Mouse (Mus musculus) embryonic facial prominence, embryonic 13.5 days (tissue): ENCODE results near the gene Mpv17l. TPM values are rescaled to one million over a fixed set of nuclear protein-coding genes. Genes with fewer than 3 reads are reported as not detected.
A peak's percentile ranks its signal among the peaks of the same experiment; 100 is the strongest.
"Not testable (repeated sequence)": the region's sequence is repeated elsewhere in the genome, so short reads cannot be mapped to it uniquely, and the experiment has no call there.

Experiments
- ATAC-seq: fragments of 200-750 bp; cut with Nextera tagmentation; 2 replicates; pipeline ENCODE4 v1.8.0; 2017; ENCODE audit warnings: low read depth; ENCODE audit not compliant: insufficient number of reproducible peaks, insufficient read depth, low FRiP score, low TSS enrichment
- H3K27ac ChIP-seq: fragments of 300-500 bp; sonication (generic); 2 replicates; pipeline ENCODE4 v1.5.1; 2015; ENCODE audit warnings: moderate library complexity, mild to moderate bottlenecking, inconsistent platforms
- H3K27me3 ChIP-seq: fragments of 300-500 bp; sonication (generic); 2 replicates; pipeline ENCODE4 v1.6.1; 2015; ENCODE audit warnings: mild to moderate bottlenecking, inconsistent platforms
- H3K36me3 ChIP-seq: fragments of 300-500 bp; sonication (generic); 2 replicates; pipeline ENCODE4 v1.6.1; 2015; ENCODE audit warnings: mild to moderate bottlenecking, inconsistent platforms
- H3K4me1 ChIP-seq: fragments of 300-500 bp; sonication (generic); 2 replicates; pipeline ENCODE4 v1.6.1; 2015; ENCODE audit warnings: inconsistent platforms
- H3K4me2 ChIP-seq: fragments of 300-500 bp; sonication (generic); 2 replicates; pipeline ENCODE4 v1.6.1; 2015; ENCODE audit warnings: moderate library complexity, mild to moderate bottlenecking, inconsistent platforms
- H3K4me3 ChIP-seq: fragments of 300-500 bp; sonication (generic); 2 replicates; pipeline ENCODE4 v1.5.1; 2015; ENCODE audit warnings: mild to moderate bottlenecking, inconsistent platforms
- H3K9ac ChIP-seq: fragments of 300-500 bp; sonication (generic); 2 replicates; pipeline ENCODE4 v1.6.1; 2015; ENCODE audit warnings: mild to moderate bottlenecking, inconsistent platforms
- H3K9me3 ChIP-seq: fragments of 300-500 bp; sonication (generic); 2 replicates; pipeline ENCODE4 v1.6.1; 2016; ENCODE audit warnings: inconsistent platforms
- WGBS: fragments of 180-500 bp; shearing (Covaris S2); methylation state at CpG from one replicate; pipeline ENCODE4 v1.1.7; 2015; ENCODE audit warnings: mixed read lengths; 5-methylcytosine and 5-hydroxymethylcytosine counted together
- polyA plus RNA-seq: library from polyadenylated mRNA; unstranded; fragments of >200 nt; fragmentation: Nextera tagmentation; extraction: Ambion mirVana; gene quantifications from 2 replicates; pipeline ENCODE4 v1.2.1, GENCODE M21; 2015

The Mpv17l gene
- 4.0 and 5.3 TPM in 2 replicates for polyA plus RNA-seq

DNA sequence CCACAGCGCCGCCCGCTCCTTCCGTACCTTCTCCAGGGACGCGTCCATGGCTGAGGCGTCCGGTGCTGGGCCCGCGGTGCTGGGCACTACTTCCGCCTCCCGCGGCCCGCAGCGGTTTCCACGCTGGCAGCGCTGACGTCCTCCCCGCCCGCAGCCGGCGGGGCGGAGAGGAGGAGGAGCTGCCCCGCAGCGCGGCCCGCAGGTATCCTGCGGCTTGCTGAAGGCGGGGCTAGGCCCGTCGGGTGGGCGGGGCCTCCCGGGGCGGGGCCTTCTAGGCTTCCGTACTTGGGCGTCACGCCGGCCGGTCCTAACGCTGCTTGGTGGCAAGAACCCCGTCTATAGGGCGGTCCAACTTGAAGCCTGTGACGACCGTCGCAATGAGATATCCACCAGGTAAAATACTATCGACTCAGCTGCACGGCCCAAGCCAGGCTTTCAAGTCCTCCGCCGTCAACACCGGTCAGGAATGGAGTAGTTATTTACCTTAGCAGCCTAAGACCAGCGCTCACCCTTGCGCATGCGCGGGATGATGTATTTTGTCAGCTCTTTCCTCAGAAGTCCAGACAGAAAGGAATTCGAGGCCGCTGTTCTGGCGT is at the start of gene Mpv17l, which contains the start of gene Pdxdc1:
Gene Mpv17l (plus strand): TSS at position 274 of the 596 bp plus-strand sequence.
Gene Pdxdc1 (minus strand): TSS at position 244 of the 596 bp plus-strand sequence.
- H3K36me3 ChIP-seq: no peaks in the 10 kb centered on the region
- H3K27ac ChIP-seq: peak within 1 kb of the TSS; percentile 89
- peak within 1 kb of the TSS; percentile 93 for H3K9ac ChIP-seq
- peak within 1 kb of the TSS; percentile 94 for H3K4me3 ChIP-seq
- H3K4me1 ChIP-seq: peaks cover 13% of the 10 kb centered on the region
- peak; percentile 93 for ATAC-seq
- no peaks in the 10 kb centered on the region for H3K9me3 ChIP-seq
- under 1% methylated on average over 47 of the region's 57 CpGs for WGBS
- H3K4me2 ChIP-seq: peak within 1 kb of the TSS; percentile 79
- H3K27me3 ChIP-seq: no peaks in the 10 kb centered on the region

DNA sequence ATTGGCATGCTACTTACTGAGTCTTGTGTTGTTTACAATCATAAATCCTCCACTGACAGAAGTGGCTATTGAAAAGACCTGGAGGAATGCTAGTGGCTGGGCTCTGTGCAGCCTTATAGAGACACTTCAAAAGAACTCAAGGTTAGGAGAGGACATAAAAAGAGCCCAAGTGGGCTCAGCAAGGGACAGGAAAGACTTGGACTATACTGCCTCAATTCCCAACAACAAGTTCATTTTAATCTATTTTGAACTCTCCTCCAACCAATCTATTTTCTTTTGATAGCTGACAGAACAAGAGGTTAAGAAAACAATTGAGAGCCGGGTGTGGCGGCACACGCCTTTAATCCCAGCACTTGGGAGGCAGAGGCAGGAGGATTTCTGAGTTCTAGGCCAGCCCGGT is 49.1 kb upstream of the Mpv17l start:
- no peak overlapping the region for H3K4me3 ChIP-seq
- no peaks in the 10 kb centered on the region for H3K4me1 ChIP-seq
- no peak overlapping the region for H3K4me2 ChIP-seq
- H3K9me3 ChIP-seq: no peaks in the 10 kb centered on the region
- 96% methylated on average over 4 of the region's 4 CpGs for WGBS
- ATAC-seq: no peak
- H3K36me3 ChIP-seq: peaks cover 61% of the 10 kb centered on the region
- no peak overlapping the region for H3K9ac ChIP-seq
- H3K27ac ChIP-seq: no peak overlapping the region
- H3K27me3 ChIP-seq: no peaks in the 10 kb centered on the region

DNA sequence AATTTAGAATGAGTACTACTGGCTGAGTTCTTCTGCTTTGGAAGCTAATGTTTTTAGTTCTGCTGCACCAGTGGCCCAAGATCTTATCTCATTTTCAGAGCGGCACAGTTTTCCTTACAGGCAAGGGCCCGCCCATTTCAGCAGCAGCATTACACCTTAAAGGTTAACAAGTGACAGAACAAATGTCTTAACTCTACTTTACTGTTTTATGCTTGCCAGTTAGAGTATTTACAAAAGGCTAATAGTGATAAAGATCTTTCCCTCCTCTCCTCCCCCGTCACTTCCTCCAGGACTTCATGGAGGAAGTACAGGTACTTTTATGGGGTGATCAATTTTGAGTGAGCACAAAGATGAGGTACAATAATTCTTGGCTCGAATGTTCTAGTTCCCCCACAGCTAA is 36.9 kb upstream of the Mpv17l start:
- no peaks in the 10 kb centered on the region for H3K4me1 ChIP-seq
- 67% methylated on average over 4 of the region's 4 CpGs for WGBS
- ATAC-seq: no peak
- no peak overlapping the region for H3K27ac ChIP-seq
- no peaks in the 10 kb centered on the region for H3K9me3 ChIP-seq
- no peak overlapping the region for H3K4me2 ChIP-seq
- H3K36me3 ChIP-seq: peaks cover 46% of the 10 kb centered on the region
- H3K9ac ChIP-seq: no peak overlapping the region
- H3K27me3 ChIP-seq: no peaks in the 10 kb centered on the region
- H3K4me3 ChIP-seq: no peak overlapping the region

DNA sequence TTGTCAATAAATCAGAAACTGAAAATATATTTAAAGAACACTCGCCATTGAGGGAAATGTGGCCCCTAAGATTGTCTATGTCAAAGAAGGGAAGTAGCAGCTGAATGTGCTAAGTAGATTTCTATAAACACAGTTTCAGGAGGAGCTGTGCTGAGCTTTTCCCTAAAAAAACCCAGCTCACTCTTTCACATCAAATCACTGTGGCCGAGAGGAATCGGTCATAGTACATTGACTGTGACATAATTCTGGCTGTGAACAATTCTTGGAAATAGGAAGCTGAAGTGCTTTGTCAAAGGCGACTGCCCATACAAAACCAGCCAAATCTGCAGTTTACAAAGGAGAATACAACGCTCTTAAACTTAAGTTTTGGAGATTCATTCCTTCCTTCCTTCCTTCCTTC is 36.3 kb upstream of the Mpv17l start:
- Histone ChIP-seq H3K27ac (no peak overlapping the region), H3K4me1 (no peaks in the 10 kb centered on the region), H3K4me2 (no peak overlapping the region), H3K36me3 (peaks cover 48% of the 10 kb centered on the region), H3K9me3 (no peaks in the 10 kb centered on the region), H3K27me3 (no peaks in the 10 kb centered on the region), H3K9ac (no peak overlapping the region), H3K4me3 (no peak overlapping the region)
- WGBS: 84% methylated on average over 5 of the region's 5 CpGs
- no peak for ATAC-seq

DNA sequence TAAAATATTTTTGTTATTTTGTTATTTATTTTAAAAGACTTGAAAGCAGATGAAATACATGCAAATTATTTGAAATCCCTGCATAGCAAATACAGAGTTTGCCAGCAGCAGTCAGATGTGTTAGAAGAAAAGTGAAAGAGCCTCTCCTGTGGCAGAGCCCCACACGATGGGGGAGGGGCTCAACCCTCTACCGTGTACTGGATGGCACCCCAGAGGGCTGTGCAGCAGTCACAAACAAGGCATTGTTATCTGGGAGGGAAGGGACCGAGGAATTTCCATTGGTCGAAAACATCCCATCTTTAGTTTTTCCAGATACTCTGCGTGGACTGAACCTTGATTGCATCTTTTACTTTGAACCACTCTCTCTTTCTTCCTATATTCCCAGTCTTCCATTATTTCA is 35.6 kb upstream of the Mpv17l start:
- H3K4me1 ChIP-seq, H3K27ac ChIP-seq, ATAC-seq, H3K9me3 ChIP-seq, H3K4me3 ChIP-seq, H3K27me3 ChIP-seq, H3K9ac ChIP-seq, H3K4me2 ChIP-seq: not testable (repeated sequence)
- H3K36me3 ChIP-seq: peaks cover 55% of the 10 kb centered on the region
- WGBS: 17% methylated on average over 5 of the region's 5 CpGs

DNA sequence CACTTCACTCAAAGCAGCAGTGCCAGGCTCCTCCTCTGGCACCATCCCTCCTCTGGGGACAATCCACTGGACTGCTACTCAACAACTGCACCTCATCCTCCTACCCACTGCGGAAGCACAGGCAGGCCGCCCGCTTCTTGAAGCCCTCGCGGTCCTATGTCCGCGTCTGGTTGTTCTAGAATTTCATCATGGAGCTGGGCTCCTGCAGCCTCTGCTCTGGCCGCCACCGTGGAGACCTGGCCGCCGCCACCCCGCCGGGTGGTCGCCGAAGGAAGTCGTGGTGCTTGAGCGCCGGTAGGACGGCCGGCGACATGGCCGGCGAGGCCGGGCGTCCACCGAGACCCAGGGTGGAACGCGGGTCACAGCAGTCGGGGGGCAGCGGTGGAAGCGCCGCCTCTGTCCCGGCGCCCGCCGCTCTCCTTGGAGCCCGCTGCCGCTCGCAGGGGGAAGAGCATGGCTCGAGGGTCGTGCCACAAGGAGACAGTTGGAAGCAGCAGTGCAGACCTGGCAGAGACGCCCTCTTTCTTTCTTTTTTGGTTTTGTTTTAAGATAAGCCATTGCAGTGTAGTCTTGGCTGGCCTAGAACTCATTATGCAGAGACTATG is 34.9 kb upstream of the Mpv17l start:
- Histone ChIP-seq H3K4me3 (peak overlapping the region; percentile 15; the same call in 1 of the 2 replicates), H3K27me3 (no peaks in the 10 kb centered on the region), H3K9ac (0 out of 2 replicates have a peak overlapping the region, but pooled peaks have one; percentile 22), H3K4me1 (no peaks in the 10 kb centered on the region), H3K9me3 (no peaks in the 10 kb centered on the region), H3K36me3 (peaks cover 49% of the 10 kb centered on the region), H3K4me2 (peak overlapping the region; percentile 41; the same call in 1 of the 2 replicates), H3K27ac (0 out of 2 replicates have a peak overlapping the region, but pooled peaks have one; percentile 22)
- no peak for ATAC-seq
- 10% methylated on average over 42 of the region's 42 CpGs for WGBS

DNA sequence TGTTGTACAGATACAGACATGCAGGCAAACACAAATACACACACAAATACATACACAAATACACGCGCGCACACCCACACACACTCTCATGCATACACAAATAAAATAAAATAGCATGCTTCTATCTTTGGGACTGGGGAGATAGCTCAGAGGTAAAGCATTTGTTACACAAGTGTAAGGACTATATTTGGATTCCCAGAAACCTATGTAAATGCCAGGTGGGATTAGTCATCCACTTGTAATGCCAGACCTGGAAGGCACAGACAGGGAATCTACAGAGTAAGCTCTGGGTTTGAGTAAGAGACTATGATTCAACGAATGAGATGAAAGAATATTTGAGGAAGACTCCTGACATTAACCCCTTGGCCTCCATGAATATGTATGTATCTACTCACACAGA is 27.5 kb upstream of the Mpv17l start:
- Histone ChIP-seq H3K4me3 (no peak overlapping the region), H3K27ac (no peak overlapping the region), H3K36me3 (peaks cover 62% of the 10 kb centered on the region), H3K4me2 (no peak overlapping the region), H3K9ac (no peak overlapping the region), H3K4me1 (no peaks in the 10 kb centered on the region), H3K27me3 (no peaks in the 10 kb centered on the region), H3K9me3 (no peaks in the 10 kb centered on the region)
- no peak for ATAC-seq
- 91% methylated on average over 4 of the region's 4 CpGs for WGBS

DNA sequence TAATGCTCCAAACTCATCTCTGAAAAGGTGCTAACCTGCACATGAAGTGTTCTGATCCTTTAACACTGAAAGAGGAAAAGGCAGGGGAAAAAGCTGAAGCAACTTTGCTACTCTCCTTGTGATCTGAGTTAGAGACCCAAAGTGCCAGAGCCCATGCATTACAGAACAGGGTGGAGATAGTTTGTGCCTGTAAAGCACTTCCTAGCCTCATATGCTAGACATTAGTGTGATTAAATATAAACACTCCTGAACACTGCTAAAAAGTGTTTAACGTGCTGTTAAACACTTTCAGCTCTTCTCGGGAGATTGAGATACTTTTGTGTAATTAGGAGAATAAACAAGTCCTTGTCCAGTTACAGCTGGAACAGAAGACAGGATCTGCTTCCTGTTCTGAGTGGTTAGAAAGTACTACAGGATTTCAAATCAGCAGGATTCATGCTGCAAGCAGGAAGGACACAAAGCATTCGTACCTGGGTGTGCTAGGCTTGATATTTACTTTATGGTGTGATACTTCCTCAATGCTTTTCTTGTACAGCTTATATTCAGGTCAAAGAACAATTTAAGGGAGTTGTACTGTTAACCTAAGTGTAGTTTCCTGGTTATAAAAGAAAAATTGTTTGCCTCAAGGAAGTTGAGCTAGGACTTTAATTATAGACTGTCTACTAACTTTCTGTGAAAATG is 19.7 kb upstream of the Mpv17l start:
- Histone ChIP-seq H3K4me1 (no peaks in the 10 kb centered on the region), H3K27me3 (no peaks in the 10 kb centered on the region), H3K9ac (no peak overlapping the region), H3K4me3 (no peak overlapping the region), H3K36me3 (peaks cover 22% of the 10 kb centered on the region), H3K4me2 (no peak overlapping the region), H3K27ac (no peak overlapping the region), H3K9me3 (no peaks in the 10 kb centered on the region)
- WGBS: 17% methylated on average over 3 of the region's 3 CpGs
- ATAC-seq: no peak

DNA sequence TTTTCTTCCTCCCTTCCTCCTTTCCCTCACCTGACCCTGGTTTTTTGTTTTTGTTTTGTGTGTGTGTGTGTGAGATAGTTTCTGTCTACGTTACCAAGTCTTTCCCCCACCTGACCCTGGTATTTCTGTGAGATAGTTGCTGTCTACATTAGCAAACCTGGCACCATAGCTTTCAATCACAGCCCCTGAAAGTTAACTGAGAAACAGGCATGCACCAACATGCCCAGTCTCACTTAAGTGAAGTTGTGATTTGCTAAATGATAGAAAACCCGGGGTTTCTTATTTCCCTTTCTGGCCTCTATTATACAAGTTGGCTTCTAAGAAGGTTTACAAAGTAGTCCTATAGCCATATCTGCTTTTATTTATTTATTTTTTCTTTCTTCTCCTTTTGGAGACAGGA is 12.5 kb upstream of the Mpv17l start:
- Histone ChIP-seq H3K9me3 (no peaks in the 10 kb centered on the region), H3K36me3 (no peaks in the 10 kb centered on the region), H3K9ac (no peak overlapping the region), H3K27me3 (no peaks in the 10 kb centered on the region), H3K4me1 (no peaks in the 10 kb centered on the region), H3K4me2 (no peak overlapping the region), H3K27ac (no peak overlapping the region), H3K4me3 (no peak overlapping the region)
- no peak for ATAC-seq
- WGBS: 78% methylated on average over 2 of the region's 2 CpGs

DNA sequence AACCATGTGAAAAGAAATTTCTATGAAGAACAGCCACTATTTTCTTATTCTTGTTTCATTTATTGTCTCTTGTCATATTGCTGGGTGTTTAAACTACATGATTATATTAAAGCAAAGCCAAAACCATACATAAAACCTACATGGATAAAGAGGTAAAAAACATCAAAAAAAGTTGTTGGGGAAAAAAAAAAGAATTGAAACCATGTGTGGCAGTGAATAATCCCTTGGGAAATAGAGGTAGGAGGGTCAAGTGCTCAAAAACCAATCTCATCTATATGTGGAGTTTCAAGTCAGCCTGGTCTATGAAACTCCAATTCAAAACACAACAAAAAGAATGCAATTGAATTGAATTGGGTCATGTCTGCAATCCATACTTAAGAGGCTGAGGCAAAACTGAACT is 10.1 kb upstream of the Mpv17l start:
- Histone ChIP-seq H3K27ac (no peak overlapping the region), H3K4me1 (no peaks in the 10 kb centered on the region), H3K36me3 (no peaks in the 10 kb centered on the region), H3K4me3 (no peak overlapping the region), H3K9ac (no peak overlapping the region), H3K9me3 (no peaks in the 10 kb centered on the region), H3K4me2 (no peak overlapping the region), H3K27me3 (no peaks in the 10 kb centered on the region)
- no peak for ATAC-seq

DNA sequence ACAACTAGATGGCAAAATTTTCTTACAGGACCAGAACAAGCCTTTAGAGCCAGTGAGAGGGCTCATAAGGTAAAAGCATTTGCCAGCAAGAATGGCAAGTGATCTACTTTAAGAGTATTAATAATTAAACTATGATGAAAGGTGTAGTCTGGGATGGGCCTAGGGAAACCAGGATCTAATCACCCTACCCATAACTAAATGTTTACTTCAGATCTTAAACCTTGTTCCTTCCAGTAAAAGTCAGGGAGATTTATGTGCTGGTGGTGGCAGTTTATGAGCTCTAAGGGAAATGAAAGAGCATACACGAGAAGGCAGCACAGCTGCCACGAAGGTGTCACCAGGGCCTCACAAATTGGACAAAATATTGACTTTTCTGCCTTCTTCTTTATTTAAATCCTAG is 8.9 kb upstream of the Mpv17l start:
- Histone ChIP-seq H3K4me3 (no peak overlapping the region), H3K9me3 (no peaks in the 10 kb centered on the region), H3K27ac (no peak overlapping the region), H3K9ac (no peak overlapping the region), H3K4me1 (no peaks in the 10 kb centered on the region), H3K36me3 (no peaks in the 10 kb centered on the region), H3K27me3 (no peaks in the 10 kb centered on the region), H3K4me2 (no peak overlapping the region)
- 91% methylated on average over 2 of the region's 2 CpGs for WGBS
- ATAC-seq: no peak

DNA sequence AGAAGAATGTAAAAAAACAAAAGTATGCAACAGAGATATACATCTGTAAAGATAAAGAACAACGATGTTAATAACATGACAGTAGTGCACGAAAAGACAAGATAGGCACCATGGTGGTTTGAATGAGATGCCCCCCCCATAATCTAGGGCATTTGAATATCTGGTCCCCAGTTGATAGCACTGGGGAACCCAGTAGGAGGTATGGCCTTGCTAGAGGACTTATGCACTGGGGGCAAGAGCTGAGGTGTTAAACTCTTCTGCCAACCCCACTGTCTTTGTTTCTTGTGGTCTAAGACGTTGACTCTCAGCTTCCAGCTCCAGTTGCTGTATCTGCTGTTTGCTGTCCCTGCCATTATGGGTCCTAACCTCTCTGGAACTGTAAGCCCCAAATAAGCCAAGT is 7.2 kb upstream of the Mpv17l start:
- WGBS: 88% methylated on average over 3 of the region's 3 CpGs
- no peak overlapping the region for H3K9ac ChIP-seq
- H3K27ac ChIP-seq: no peak overlapping the region
- H3K4me3 ChIP-seq: no peak overlapping the region
- no peaks in the 10 kb centered on the region for H3K27me3 ChIP-seq
- no peak overlapping the region for H3K4me2 ChIP-seq
- H3K4me1 ChIP-seq: no peaks in the 10 kb centered on the region
- no peaks in the 10 kb centered on the region for H3K36me3 ChIP-seq
- H3K9me3 ChIP-seq: no peaks in the 10 kb centered on the region
- no peak for ATAC-seq
